Mouse (Mus musculus) liver, adult 10 weeks (tissue): Measurements from ENCODE around the gene Rnpepl1. TPM values are rescaled to one million over a fixed set of nuclear protein-coding genes. Genes with fewer than 3 reads are reported as not detected.

Experiments
- polyA plus RNA-seq: library from polyadenylated mRNA; stranded (reverse); fragments of 350-450 nt; fragmentation: Illumina TruSeq; extraction: RNeasy Lipid Tissue Mini Kit (QIAGEN cat#74804); gene quantifications from one replicate; pipeline ENCODE4 v1.2.3, GENCODE M21; 2014; ENCODE audit warnings: low read depth, low replicate concordance

The Rnpepl1 gene
- polyA plus RNA-seq: 7.7 TPM

GRCm38 (mm10) chr1:92910239-92910885 lies at the start of gene Rnpepl1:
TSS of gene Rnpepl1 (plus strand) at chr1:92910783.

DNA sequence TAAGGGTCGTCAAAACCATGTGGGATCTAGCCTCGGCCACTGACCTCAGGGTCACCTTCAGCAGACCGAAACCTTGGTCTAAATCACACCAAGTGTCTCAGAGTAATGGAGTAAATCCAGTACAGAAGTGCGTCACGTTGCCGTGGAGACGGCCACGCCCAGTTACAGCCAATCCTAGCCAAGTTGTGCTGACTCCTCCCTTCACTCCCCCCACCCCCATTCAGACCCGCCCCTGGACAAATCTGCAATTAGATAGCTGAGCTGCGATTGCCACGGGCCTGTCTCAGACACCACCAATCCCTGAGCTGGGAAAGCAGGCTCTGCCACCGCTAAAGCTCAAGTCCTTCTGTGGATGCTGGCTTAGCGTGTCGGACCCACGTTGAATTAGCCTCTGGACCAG lies 7.8 kb upstream of the Rnpepl1 start, which contains the start of gene Ankmy1:
Ankmy1 (minus strand) TSS at position 121 of the 400 bp plus-strand sequence.

GRCm38 (mm10) chr1:92906779-92907631 lies 3.6 kb upstream of the Rnpepl1 start, which contains the start of gene Dusp28:
TSS of gene Dusp28 (plus strand) at chr1:92906981.

GRCm38 (mm10) chr1:92934182-92934827 lies 23.7 kb downstream of the Rnpepl1 start, which contains the start of gene Capn10:
TSS of gene Capn10 (plus strand) at chr1:92934376.

DNA sequence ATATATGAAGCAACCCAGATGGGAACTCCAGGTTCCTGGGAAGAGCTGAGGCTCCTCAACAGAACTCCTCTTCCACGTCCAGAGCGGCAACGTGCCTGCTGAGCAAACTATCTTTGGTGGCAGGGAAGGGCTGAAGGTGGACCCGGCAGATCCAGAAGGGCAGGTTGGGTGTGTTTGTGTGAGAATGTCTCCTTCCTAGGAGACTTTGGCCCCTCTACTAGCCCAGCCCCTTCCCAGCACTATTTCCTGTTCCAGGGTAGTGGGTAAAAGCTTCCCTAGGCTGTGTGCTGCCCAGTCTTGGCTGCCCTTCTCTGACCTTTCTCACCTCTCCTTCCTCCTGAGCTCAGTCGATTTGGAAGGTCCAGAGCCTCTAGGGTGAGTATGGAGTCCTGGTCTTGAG lies 40.0 kb downstream of the Rnpepl1 start, which contains the start of gene Gpr35:
Gpr35 (plus strand) TSS at position 259 of the 400 bp plus-strand sequence.

Other genes with a start within 250 kb of the Rnpepl1 start
- not detected for gene Gpc1, start 79.1 kb upstream of the Rnpepl1 start, polyA plus RNA-seq
- not detected for gene Ankmy1, start 7.9 kb upstream of the Rnpepl1 start, polyA plus RNA-seq
- 3.8 TPM for gene Dusp28, start 3.8 kb upstream of the Rnpepl1 start, polyA plus RNA-seq
- 4.3 TPM for gene Capn10, start 23.6 kb downstream of the Rnpepl1 start, polyA plus RNA-seq
- gene Gpr35, start 40.1 kb downstream of the Rnpepl1 start, polyA plus RNA-seq: 0.16 TPM
- not detected for gene Aqp12, start 95.6 kb downstream of the Rnpepl1 start, polyA plus RNA-seq
- 0.05 TPM for gene Kif1a, start 191.2 kb downstream of the Rnpepl1 start, polyA plus RNA-seq
- gene Agxt, start 224.5 kb downstream of the Rnpepl1 start, polyA plus RNA-seq: 60.3 TPM